Mouse (Mus musculus): ENCODE results near the gene Ppp1r15a.
"Not testable (repeated sequence)": the region's sequence is repeated elsewhere in the genome, so short reads cannot be mapped to it uniquely, and the experiment has no call there.

Ppp1r15a gene

DNA sequence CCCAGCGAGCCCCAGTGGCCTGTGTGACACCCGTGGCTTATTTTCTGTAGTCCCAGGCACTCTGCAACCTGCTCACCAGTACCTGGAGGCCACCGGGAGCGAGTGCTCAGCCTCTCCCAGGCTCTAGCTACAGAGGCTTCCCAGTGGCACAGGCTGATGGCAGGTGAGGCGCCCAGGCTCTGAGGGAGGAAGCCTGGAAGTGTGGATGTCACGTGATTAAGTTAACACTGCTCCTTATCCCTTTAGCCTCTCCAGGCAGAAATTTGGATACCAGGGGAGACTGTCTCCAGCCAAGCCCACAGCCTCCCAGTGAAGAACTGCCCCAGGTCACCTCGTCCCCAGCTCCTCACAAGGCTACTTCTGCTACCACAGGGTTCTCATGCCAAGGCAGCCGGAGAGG, 27.5 kb upstream of the Ppp1r15a start:
- no peak for DNase-seq (ENCODE audit: extremely low spot score, low read depth, low spot score)

GRCm38 (mm10) chr7:45551512-45551883, 25.4 kb upstream of the Ppp1r15a start:
- no peak for DNase-seq (ENCODE audit: extremely low spot score, low read depth, low spot score)

GRCm38 (mm10) chr7:45550821-45551511, 24.9 kb upstream of the Ppp1r15a start:
- no peak for DNase-seq (ENCODE audit: extremely low spot score, low read depth, low spot score)

DNA sequence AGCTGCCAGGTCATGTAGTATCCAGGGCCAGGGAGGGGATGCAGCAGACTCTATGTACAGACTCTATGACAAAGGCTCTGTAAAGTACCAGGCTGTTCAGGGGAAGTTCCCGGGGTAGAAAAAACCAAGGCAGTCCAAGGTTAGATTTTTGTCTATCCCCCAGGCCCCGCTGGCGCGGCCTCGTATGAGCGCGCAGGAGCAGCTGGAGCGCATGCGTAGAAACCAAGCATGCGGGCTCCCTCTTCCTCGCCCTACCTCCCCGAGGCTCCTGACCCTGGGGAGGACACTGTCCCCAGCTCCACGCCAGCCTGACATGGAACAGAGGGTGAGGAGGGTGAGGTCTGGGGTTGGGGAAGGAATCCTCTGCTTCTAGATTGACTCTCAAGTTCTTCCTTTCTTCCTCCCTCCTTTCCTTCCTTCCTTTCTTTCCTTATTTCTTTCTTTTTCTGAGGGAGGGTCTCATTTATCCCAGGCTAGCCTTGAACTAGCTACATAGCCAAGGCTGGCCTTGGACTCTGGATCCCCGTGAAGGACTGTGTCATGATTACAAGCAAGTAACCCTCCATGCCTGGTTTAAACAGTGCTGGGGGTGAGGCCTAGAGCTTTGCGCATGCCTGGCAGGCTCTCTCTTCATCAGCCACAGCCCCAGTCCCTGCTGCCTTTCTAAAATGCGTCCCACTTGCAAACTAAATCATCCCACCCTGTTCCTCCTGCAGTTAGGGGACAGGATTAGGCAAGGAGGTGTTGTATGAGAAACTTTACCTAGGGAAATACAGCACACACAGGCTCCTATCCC, 23.8 kb upstream of the Ppp1r15a start:
- no peak for DNase-seq (ENCODE audit: extremely low spot score, low read depth, low spot score)

DNA sequence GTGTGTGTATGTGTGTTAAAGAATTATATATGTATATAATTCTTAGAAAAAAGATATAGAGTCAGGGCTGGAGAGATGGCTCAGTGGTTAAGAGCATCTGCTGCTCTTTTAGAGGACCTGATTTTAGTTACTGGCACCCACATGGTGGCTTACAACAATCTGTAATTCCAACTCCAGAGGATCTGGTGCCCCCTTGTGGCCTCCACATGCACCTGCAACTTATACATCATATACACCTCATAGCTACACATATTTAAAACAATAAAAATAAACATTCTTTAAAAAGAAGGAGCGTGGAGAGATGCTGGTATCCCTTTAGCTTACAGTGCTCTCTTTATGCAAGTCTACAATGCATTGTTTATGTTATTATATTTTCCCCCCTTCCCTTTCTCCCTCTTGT, 18.5 kb upstream of the Ppp1r15a start:
- DNase-seq (ENCODE audit: extremely low spot score, low read depth, low spot score) = no peak

GRCm38 (mm10) chr7:45540213-45540612, 14.1 kb upstream of the Ppp1r15a start:
- DNase-seq (ENCODE audit: extremely low spot score, low read depth, low spot score) = no peak

- DNase-seq (ENCODE audit: extremely low spot score, low read depth, low spot score) = no peak
Measured at GRCm38 (mm10) chr7:45539095-45539494, 13.0 kb upstream of the Ppp1r15a start.

DNA sequence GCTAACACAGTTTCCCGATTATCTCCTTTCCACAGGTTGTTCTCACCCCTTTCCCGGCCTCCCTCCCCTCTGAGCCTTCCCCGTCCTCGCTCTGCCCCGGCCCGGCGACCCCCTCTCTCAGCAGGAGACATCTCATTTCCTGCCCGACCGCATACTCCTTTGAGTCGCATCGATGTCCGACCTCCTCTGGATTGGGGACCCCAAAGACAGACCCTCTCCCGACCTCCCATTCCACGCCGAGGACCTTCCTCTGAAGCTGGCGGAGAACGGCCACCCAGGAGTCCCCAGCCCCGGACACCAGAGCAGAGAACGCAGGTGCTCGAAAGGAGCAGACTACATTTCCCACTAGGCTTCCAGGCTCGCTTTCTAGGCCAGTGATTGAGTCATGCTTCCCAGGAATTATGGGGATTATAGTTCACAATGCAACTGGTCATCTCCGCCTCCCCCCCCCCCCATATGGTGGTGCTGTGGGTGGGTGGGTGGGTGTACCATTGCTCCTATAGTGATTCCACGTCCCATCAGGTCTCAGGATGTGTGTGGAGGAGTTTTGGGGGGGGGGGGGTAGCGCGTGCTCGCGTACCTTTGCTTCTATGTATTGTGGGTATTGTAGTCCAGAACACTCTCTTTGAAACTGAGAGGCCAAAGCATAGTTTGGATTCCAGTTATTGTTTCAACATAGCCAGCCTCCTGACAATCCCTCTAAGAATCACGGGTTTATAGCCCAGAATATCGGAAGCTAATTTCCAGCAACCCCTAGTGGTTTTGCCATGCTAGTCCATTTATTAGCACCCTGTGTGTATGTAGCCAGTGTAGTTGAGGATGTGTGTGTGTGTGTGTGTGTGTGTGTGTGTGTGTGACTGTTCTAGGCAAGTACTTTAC, 12.3 kb upstream of the Ppp1r15a start:
- no peak for DNase-seq (ENCODE audit: extremely low spot score, low read depth, low spot score)

GRCm38 (mm10) chr7:45537602-45538001, 11.5 kb upstream of the Ppp1r15a start:
- DNase-seq (ENCODE audit: extremely low spot score, low read depth, low spot score) = no peak

- DNase-seq (ENCODE audit: extremely low spot score, low read depth, low spot score) = no peak
Measured at GRCm38 (mm10) chr7:45535676-45536075, 9.6 kb upstream of the Ppp1r15a start.

DNA sequence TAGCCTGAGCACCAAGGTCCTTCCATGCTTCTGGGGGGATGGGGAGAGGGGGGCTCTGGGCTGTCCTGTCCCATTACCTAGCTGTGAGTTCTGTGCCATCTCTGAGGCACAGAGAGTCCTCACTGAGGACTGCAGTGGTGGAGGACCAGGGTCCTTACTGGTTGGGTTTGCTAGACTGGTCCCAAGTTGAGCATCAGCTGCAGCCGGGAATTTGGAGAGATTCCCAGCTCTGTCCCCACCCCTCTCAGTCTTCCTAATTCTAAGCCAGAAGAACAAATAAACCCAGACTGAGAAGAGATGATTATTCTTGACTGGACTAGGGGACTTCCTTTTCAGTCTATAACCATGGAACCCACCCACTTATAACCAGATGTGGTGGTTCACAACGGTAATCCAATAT, 4.6 kb upstream of the Ppp1r15a start:
- no peak for DNase-seq (ENCODE audit: extremely low spot score, low read depth, low spot score)

DNA sequence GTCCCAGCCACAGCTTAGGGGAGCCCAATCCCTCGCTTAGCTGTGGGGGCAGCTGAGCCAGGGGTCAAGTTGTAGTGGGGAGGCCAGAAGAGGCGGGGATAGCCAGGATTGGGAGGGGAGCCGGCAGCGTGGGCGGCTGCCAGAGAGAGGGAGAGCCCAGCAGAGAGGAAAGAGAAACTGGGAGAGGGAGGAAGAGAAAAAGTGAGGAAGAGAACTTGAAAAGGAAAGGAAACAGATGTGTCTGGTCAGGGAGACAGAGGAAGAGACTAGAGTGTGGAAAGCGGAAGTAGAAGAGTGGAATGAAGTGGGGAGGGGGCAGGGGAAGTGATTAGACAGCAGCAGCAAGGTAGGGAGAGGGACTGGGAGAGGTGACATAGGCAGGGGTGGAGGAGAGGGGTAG, 3.4 kb upstream of the Ppp1r15a start:
- DNase-seq (ENCODE audit: extremely low spot score, low read depth, low spot score) = no peak

- DNase-seq (ENCODE audit: extremely low spot score, low read depth, low spot score) = not testable (repeated sequence)
Measured at GRCm38 (mm10) chr7:45527169-45527568, 1.1 kb upstream of the Ppp1r15a start.

DNA sequence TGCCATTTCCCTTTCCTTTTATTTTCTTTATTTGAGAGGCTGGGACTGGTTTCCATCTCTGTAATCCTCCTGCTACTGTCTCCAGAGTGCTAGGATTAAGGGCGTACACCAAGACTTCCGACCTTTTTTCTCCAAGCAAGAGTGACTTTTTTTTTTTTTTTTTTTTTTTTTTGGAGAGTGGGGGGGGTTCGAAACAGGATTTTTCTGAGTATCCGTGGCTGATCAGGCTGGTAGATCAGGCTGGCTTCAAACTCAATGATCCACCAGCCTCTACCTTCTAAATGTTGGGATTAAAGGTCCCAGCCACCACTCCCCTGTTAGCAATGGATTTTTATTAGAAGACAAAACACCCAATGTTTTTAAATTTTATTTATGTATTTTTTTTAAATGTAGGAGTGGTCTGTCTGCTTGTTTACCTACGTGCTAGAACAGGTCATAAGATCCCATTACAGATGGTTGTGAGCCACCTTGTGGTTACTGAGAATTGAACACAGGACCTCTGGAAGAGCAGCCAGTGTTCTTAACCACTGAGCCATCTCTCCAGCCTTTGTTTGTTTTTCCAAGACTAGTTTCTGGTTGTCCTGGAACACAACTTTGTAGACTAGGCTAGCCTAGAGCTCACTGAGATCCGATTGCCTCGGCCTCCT, 529 bp upstream of the Ppp1r15a start:
- no peak for DNase-seq (ENCODE audit: extremely low spot score, low read depth, low spot score)

DNA sequence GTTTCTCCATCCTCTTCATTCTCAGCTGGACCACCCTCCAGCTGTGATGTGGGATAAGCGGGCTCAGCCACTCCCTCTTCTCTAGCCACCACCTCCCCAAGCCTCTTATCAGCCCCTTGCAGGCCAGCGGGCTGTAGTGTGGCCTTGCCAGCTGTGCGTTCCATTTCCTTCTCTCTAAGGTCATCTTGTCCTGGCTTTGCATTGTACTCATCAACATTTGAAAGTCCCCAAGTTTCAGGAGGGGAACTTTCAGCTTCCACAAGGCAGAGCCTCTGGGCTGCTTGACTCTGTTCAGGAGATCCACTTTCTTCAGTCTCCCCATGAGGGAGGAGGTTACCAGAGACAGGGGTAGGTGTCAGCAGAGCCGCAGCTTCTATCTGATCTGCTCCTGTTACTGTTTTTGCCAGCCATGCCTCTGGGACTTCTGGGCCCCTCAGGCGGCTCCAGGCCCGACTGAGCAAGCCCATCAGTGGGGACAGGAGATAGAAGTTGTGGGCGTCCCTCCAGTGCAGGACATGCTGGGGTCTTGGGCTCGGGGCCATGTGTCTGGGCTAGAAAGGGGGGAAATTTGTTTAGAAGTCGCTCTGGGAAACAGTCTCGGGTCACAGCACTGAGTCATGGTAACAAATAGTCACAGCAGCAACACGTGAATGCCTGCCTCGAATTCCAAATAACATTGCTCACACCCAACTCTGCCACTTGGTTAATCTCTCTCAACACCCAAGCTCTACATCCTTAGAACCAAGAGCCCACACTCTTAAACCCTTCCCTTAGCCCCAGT, 1.0 kb downstream of the Ppp1r15a start:
- DNase-seq (ENCODE audit: extremely low spot score, low read depth, low spot score) = no peak

GRCm38 (mm10) chr7:45523678-45524170, 2.3 kb downstream of the Ppp1r15a start:
- no peak for DNase-seq (ENCODE audit: extremely low spot score, low read depth, low spot score)

DNA sequence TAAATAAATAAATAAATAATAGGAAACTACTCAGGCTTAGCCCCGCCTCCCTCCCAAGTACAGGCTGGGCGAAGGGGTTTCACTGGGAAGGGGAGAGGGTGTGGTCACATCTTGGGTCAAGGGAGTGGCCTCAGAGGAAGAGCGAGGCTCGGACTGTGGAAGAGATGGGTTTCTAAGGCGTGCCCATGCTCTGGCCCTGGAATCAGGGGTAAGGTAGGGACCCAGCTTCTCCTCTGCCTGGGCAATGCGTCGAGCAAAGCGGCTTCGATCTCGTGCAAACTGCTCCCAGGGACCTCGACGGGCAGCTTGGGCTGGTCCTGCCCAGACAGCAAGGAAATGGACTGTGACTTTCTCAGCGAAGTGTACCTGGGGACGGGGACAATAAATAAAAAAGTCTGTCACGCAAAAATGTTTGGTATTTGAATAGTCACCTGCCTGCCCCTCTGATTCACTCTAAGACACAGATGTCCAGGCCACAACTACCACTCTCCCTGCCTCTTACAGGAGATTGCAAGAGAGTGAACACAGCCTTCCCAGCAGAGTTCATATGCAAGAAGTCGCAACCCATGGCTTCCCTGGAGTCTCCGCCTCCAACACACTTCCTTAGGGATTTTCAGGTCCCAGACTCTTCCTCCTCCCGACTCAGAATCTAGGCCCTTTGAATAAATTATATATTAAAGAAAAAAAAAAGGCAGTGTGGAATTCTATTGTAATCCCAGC, 3.0 kb downstream of the Ppp1r15a start:
- DNase-seq (ENCODE audit: extremely low spot score, low read depth, low spot score) = no peak

GRCm38 (mm10) chr7:45522194-45522752, 3.8 kb downstream of the Ppp1r15a start:
- no peak for DNase-seq (ENCODE audit: extremely low spot score, low read depth, low spot score)

DNA sequence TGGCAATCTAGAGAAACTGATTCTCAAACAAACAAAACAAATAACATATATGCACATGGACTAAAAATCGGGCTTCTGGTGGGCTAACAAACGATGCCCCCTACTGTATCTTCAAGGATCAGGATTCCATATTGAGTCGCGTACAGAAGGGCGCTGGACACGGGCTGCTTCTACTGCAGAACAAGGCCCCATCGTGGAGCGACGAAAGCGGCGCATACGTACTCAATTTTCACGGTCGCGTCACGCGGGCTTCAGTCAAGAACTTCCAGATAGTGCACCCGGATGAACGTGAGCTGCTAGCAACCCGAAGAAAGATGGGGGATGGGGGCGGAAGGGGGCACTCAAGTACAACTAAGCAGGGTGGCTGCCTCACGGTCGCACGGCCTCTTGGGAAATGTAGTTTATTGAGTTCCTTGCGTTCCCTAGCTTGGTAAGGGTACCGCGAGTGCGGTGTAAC, 4.3 kb downstream of the Ppp1r15a start:
- DNase-seq (ENCODE audit: extremely low spot score, low read depth, low spot score) = peak; percentile 74

All from hindlimb bud, embryonic 11.5 days (tissue).